Mouse (Mus musculus): ENCODE measurements around the gene Abcc5. TPM values are rescaled to one million over a fixed set of nuclear protein-coding genes. Genes with fewer than 3 reads are reported as not detected.
A peak's percentile ranks its signal among the peaks of the same experiment; 100 is the strongest.

Abcc5 gene
- polyA plus RNA-seq, 1 experiment from 2014 or later, result 63.5 TPM

DNA sequence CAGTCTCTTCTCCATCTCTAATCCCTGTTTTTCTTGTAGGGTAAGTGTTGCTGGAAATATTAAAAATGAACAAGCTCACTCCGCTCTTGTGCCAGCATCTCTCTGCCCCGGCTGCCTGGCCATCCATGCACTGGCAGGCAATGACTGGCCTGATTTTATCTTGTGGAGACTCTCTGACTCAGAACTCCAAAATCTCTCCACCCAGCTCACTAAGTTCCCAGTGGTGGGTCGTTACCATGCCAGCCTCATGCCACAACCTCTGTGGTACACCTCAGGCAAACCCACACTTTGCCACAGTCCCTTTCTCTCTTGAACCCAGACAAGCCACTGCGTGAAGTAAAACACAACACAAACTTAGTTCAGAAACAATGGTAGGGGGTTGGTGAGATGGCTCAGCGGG, 3.1 kb upstream of the Abcc5 start:
- Histone ChIP-seq H3K36me3 (ENCODE audit: control insufficient read depth, insufficient read depth, low read length) (no peaks in the 10 kb centered on the region), H3K27ac (replicated peaks; ENCODE audit: low read depth, low read length) (no peak overlapping the region), H3K4me1 (ENCODE audit: control insufficient read depth, insufficient read depth, low read length) (peaks cover 12% of the 10 kb centered on the region; the same call in 1 of the 2 replicates), H3K27me3 (replicated peaks; ENCODE audit: control insufficient read depth, insufficient read depth, low read length) (no peaks in the 10 kb centered on the region), H3K4me3 (ENCODE audit: low read depth, low read length) (no peak overlapping the region), H3K9me3 (ENCODE audit: control insufficient read depth, low read length) (no peaks in the 10 kb centered on the region), H3K9ac (ENCODE audit: low read depth, low read length) (no peak overlapping the region), H3K4me2 (ENCODE audit: low read depth, low read length) (no peak overlapping the region)
- WGBS, result 90% methylated on average over 5 of the region's 5 CpGs
- DNase-seq (ENCODE audit: low spot score) (no peak), ATAC-seq (ENCODE audit: low read depth) (no peak)

DNA sequence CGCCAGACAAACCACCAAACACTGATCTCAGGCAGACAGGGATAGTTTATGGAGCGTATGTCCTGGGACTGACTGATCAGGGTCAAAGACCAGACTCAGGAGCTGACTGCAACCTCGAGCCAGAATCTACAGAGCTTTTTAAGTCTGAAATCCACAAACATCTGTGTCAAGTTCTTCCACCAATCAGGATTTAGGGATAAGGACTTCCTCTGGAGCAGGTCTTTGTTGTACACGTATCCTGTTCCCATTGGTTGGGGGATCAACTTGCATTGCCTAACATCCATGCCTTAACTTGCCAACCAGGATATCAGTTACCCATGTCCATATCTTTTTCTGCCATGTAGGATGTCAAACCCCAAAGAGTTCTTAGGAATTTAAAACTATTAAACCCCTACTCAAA, 1.4 kb upstream of the Abcc5 start:
- no peak for DNase-seq (ENCODE audit: low spot score)
- H3K27me3 ChIP-seq (replicated peaks; ENCODE audit: control insufficient read depth, insufficient read depth, low read length), result no peaks in the 10 kb centered on the region
- 70% methylated on average over 4 of the region's 4 CpGs for WGBS

DNA sequence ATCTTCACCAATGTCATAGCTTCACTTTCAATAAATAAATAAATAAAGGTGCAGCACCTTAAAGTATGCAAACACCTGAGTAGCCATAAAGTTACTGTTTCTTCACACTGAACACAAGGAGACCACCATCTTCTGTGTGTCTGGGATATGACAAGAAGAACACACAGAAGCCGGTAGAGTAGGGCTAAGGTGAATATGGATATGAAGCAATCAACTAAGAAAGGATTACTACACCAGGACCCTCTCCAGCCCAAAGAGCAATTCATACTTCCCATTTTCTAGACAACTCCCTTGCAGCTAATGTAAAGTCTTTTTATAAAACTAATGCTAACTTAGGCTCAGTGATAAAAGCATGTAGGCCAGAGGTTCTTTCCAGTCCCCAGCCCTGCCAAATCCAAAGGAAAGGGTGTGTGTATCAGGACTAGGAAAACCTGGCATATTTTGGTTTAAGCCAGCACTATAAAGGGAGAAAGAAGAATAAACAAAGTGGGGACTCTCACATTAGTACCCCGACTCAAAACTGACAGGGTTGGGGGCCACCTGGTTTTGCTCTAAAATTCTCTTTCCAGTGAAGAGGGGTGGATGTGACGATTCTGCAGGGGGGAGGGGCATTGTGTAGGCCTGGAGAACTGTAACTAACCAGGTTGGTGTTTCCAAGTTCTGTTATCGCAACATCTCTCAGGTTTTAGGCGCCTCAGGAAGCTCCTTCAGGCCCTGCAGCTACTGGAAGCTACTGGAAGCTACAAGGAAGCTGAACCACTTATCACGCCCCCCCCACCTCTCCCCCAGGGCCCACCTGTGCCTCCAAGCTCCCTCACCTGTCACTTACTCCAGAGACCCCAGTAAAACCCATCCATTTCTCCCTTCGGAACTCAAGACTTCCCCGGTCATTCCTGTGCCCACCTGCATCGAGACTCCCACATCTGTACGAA, 1.2 kb downstream of the Abcc5 start:
- H3K9ac ChIP-seq (ENCODE audit: low read depth, low read length), result peak overlapping the region; percentile 84
- H3K4me3 ChIP-seq (ENCODE audit: low read depth, low read length), result peak overlapping the region; percentile 89
- peaks cover 14% of the 10 kb centered on the region; the same call in 1 of the 2 replicates for H3K4me1 ChIP-seq (ENCODE audit: control insufficient read depth, insufficient read depth, low read length)
- H3K36me3 ChIP-seq (ENCODE audit: control insufficient read depth, insufficient read depth, low read length), result peaks cover 18% of the 10 kb centered on the region; the same call in 1 of the 2 replicates
- ATAC-seq (ENCODE audit: low read depth) (no peak), DNase-seq (ENCODE audit: low spot score) (no peak)
- peak overlapping the region; percentile 73 for H3K4me2 ChIP-seq (ENCODE audit: low read depth, low read length)
- H3K27ac ChIP-seq (replicated peaks; ENCODE audit: low read depth, low read length), result 0 out of 2 replicates have a peak overlapping the region, but pooled peaks have one; percentile 87
- WGBS, result 41% methylated on average over 10 of the region's 10 CpGs
- H3K27me3 ChIP-seq (replicated peaks; ENCODE audit: control insufficient read depth, insufficient read depth, low read length), result no peaks in the 10 kb centered on the region
- no peaks in the 10 kb centered on the region for H3K9me3 ChIP-seq (ENCODE audit: control insufficient read depth, low read length)

More for the DNA sequence above, 1.4 kb upstream of the Abcc5 start:
- no peak overlapping the region for H3K9ac ChIP-seq (ENCODE audit: low read depth, low read length)
- H3K4me1 ChIP-seq (ENCODE audit: control insufficient read depth, insufficient read depth, low read length), result peaks cover 14% of the 10 kb centered on the region; the same call in 1 of the 2 replicates
- no peak overlapping the region for H3K4me3 ChIP-seq (ENCODE audit: low read depth, low read length)
- ATAC-seq (ENCODE audit: low read depth), result no peak
- H3K4me2 ChIP-seq (ENCODE audit: low read depth, low read length), result no peak overlapping the region
- no peaks in the 10 kb centered on the region for H3K9me3 ChIP-seq (ENCODE audit: control insufficient read depth, low read length)
- no peak overlapping the region for H3K27ac ChIP-seq (replicated peaks; ENCODE audit: low read depth, low read length)
- H3K36me3 ChIP-seq (ENCODE audit: control insufficient read depth, insufficient read depth, low read length), result no peaks in the 10 kb centered on the region

DNA sequence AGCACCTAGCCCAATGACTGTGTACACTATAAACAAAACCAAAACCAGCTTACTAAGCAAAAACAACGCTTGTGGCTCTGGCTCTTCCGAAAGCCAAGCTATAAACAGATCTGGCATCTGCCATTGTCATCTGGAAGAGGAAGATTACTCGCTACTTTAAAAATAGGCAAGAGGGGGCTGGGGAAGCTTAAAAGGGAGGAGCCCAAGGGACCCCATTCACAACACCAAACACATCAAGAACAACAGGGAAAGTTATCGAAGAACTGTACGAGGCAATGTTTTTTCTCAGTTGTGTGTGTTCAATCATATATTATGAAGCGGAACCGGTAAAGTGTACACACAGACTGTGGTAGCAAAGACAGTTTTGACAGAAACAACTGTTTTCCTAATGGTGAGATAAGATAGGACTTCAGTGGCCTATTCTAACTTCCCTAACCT, 1.9 kb downstream of the Abcc5 start:
- 81% methylated on average over 7 of the region's 7 CpGs for WGBS
- H3K4me2 ChIP-seq (ENCODE audit: low read depth, low read length), result 0 out of 2 replicates have a peak overlapping the region, but pooled peaks have one; percentile 73
- H3K9ac ChIP-seq (ENCODE audit: low read depth, low read length), result no peak overlapping the region
- DNase-seq (ENCODE audit: low spot score) (peak; percentile 45), ATAC-seq (ENCODE audit: low read depth) (no peak)
- H3K36me3 ChIP-seq (ENCODE audit: control insufficient read depth, insufficient read depth, low read length), result peaks cover 20% of the 10 kb centered on the region; the same call in 1 of the 2 replicates
- H3K4me1 ChIP-seq (ENCODE audit: control insufficient read depth, insufficient read depth, low read length), result peaks cover 14% of the 10 kb centered on the region; the same call in 1 of the 2 replicates
- H3K4me3 ChIP-seq (ENCODE audit: low read depth, low read length), result no peak overlapping the region
- H3K27me3 ChIP-seq (replicated peaks; ENCODE audit: control insufficient read depth, insufficient read depth, low read length), result no peaks in the 10 kb centered on the region
- no peaks in the 10 kb centered on the region for H3K9me3 ChIP-seq (ENCODE audit: control insufficient read depth, low read length)
- H3K27ac ChIP-seq (replicated peaks; ENCODE audit: low read depth, low read length), result no peak overlapping the region

DNA sequence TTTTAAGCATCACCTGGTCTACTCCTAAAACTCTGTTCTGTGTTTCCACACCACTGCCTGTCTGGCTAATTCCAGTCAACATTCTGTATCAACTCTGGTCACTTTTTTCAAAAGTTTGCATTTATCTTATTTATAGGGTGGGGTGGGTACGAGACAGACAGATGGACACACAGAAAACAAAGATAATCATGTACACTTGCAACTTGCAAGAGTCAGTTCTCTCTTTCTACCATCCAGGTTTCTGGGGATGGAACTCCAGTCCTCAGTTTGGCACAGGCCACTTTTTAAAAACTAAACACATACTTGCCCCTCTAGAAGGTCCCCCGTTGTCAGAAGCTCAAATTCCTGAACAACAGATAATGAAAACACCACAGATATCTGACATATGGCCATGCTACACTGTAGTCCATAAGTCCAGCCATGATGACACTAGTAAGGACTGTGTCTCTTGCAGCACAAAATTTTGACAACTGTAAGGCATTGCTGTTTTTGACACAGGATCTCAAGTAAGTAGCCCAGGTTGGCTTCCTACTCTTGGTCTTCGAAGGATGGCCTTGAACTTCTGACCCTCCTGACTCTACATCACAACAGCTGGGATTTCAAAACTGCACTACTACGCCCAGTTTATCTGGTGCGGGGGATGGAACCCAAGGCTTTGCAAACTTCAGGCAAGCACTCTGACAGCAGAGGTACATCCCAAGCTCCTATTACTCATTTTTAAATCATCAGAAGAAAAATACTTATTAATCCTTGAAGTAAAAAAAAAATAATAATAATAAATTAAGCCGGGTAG, 3.1 kb downstream of the Abcc5 start:
- peaks cover 14% of the 10 kb centered on the region; the same call in 1 of the 2 replicates for H3K4me1 ChIP-seq (ENCODE audit: control insufficient read depth, insufficient read depth, low read length)
- H3K4me2 ChIP-seq (ENCODE audit: low read depth, low read length), result no peak overlapping the region
- no peak for ATAC-seq (ENCODE audit: low read depth)
- no peak overlapping the region for H3K9ac ChIP-seq (ENCODE audit: low read depth, low read length)
- WGBS, result 81% methylated on average over 6 of the region's 6 CpGs
- DNase-seq (ENCODE audit: low spot score), result no peak
- no peaks in the 10 kb centered on the region for H3K9me3 ChIP-seq (ENCODE audit: control insufficient read depth, low read length)
- H3K36me3 ChIP-seq (ENCODE audit: control insufficient read depth, insufficient read depth, low read length), result peaks cover 20% of the 10 kb centered on the region; the same call in 1 of the 2 replicates
- H3K27me3 ChIP-seq (replicated peaks; ENCODE audit: control insufficient read depth, insufficient read depth, low read length), result no peaks in the 10 kb centered on the region
- H3K27ac ChIP-seq (replicated peaks; ENCODE audit: low read depth, low read length), result no peak overlapping the region
- no peak overlapping the region for H3K4me3 ChIP-seq (ENCODE audit: low read depth, low read length)

DNA sequence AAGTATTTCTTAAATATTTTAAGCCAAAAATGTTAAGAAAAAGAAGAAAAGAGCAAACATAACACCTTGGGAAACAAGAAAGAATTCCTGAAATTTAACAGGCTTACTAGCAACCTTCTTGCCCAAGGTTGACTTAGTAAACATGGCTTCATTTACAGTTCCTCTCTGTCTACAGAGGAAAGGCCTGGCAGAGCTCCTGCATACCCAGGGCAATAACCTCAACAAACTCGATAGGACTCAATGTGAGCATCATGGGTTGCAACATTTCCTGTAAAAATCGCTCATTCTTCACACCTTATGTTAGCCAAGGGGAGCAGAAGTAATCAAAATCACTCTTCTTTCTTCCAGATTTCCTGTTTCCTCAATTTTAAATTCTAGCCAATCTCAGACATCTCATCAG, 8.1 kb downstream of the Abcc5 start:
- ATAC-seq (ENCODE audit: low read depth) (no peak), DNase-seq (ENCODE audit: low spot score) (no peak)
- no peaks in the 10 kb centered on the region for H3K27me3 ChIP-seq (replicated peaks; ENCODE audit: control insufficient read depth, insufficient read depth, low read length)
- 74% methylated on average over 2 of the region's 2 CpGs for WGBS
- H3K9me3 ChIP-seq (ENCODE audit: control insufficient read depth, low read length), result no peaks in the 10 kb centered on the region
- H3K27ac ChIP-seq (replicated peaks; ENCODE audit: low read depth, low read length), result no peak overlapping the region
- H3K4me2 ChIP-seq (ENCODE audit: low read depth, low read length), result no peak overlapping the region
- H3K9ac ChIP-seq (ENCODE audit: low read depth, low read length), result no peak overlapping the region
- H3K36me3 ChIP-seq (ENCODE audit: control insufficient read depth, insufficient read depth, low read length), result peaks cover 24% of the 10 kb centered on the region; the same call in 1 of the 2 replicates
- no peak overlapping the region for H3K4me3 ChIP-seq (ENCODE audit: low read depth, low read length)
- no peaks in the 10 kb centered on the region for H3K4me1 ChIP-seq (ENCODE audit: control insufficient read depth, insufficient read depth, low read length)

DNA sequence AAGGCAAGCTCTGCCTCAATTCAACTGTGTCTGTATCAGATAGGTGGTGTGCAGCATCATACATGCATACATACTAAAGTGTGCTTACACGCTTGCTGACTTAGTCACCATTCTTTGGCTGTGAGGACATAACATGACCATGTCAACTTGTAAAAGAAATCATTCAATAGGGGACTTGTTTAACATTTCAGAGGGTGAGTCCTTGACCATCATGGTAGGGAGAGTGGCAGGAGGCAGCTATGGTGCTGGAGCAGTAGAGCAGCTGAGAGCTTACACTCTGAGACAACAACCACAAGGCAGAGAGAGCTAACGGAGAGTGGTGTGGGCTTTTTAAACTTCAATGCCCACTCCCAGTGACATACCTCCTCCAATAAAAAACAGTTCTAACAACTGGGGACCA, 9.9 kb downstream of the Abcc5 start:
- Histone ChIP-seq H3K4me1 (ENCODE audit: control insufficient read depth, insufficient read depth, low read length) (no peaks in the 10 kb centered on the region), H3K4me2 (ENCODE audit: low read depth, low read length) (no peak overlapping the region), H3K4me3 (ENCODE audit: low read depth, low read length) (no peak overlapping the region), H3K27ac (replicated peaks; ENCODE audit: low read depth, low read length) (no peak overlapping the region), H3K9ac (ENCODE audit: low read depth, low read length) (no peak overlapping the region), H3K36me3 (ENCODE audit: control insufficient read depth, insufficient read depth, low read length) (peaks cover 16% of the 10 kb centered on the region; the same call in 1 of the 2 replicates), H3K9me3 (ENCODE audit: control insufficient read depth, low read length) (no peaks in the 10 kb centered on the region), H3K27me3 (replicated peaks; ENCODE audit: control insufficient read depth, insufficient read depth, low read length) (no peaks in the 10 kb centered on the region)
- DNase-seq (ENCODE audit: low spot score), result no peak
- ATAC-seq (ENCODE audit: low read depth), result no peak
- 89% methylated on average over 2 of the region's 2 CpGs for WGBS

DNA sequence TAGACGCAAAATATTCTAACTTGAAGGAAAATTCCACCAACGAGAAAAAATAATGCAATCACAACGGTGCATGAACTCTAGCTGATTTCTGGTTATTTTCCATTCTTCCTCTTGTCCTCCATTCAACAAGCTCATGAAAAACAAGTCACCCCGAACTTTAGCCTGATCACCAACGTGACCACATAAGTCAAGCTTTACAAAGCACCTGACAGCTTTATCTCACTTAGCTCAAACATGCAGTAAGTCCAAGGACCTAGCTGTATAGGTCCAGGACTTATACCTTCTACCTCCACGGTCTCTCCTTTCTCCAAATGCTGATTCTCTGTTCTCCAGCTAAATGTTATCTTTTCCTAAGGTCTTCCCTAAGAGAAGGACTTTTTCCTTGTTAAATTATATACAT, 10.4 kb downstream of the Abcc5 start:
- Histone ChIP-seq H3K4me2 (ENCODE audit: low read depth, low read length) (no peak overlapping the region), H3K9me3 (ENCODE audit: control insufficient read depth, low read length) (no peaks in the 10 kb centered on the region), H3K27me3 (replicated peaks; ENCODE audit: control insufficient read depth, insufficient read depth, low read length) (no peaks in the 10 kb centered on the region), H3K36me3 (ENCODE audit: control insufficient read depth, insufficient read depth, low read length) (peaks cover 11% of the 10 kb centered on the region; the same call in 1 of the 2 replicates), H3K4me1 (ENCODE audit: control insufficient read depth, insufficient read depth, low read length) (no peaks in the 10 kb centered on the region), H3K4me3 (ENCODE audit: low read depth, low read length) (no peak overlapping the region), H3K27ac (replicated peaks; ENCODE audit: low read depth, low read length) (no peak overlapping the region), H3K9ac (ENCODE audit: low read depth, low read length) (no peak overlapping the region)
- no peak for DNase-seq (ENCODE audit: low spot score)
- ATAC-seq (ENCODE audit: low read depth), result no peak
- WGBS, result 81% methylated on average over 6 of the region's 6 CpGs

Data from embryonic facial prominence, embryonic 14.5 days (tissue).